Comparison of ENCODE assay signal across 8 mouse cellular contexts in genomic region chr4:130792376-130793179, GRCm38 (mm10). TPM values are rescaled to one million over a fixed set of nuclear protein-coding genes. Genes with fewer than 3 reads are reported as not detected.
DNase-seq lines count a peak whose midpoint lies in the region; ATAC-seq and TF ChIP-seq lines count a peak whose summit lies in the region.

Gene Sdc3, plus strand, starts transcription at chr4:130792537.

- peak within 1 kb of the TSS; percentile 97 for H3K4me2 ChIP-seq in forebrain, embryonic 12.5 days
- peak within 1 kb of the TSS; percentile 92 for H3K4me2 ChIP-seq in hindbrain, embryonic 14.5 days (replicated peaks)
- H3K4me2 ChIP-seq in liver, embryonic 11.5 days: peak within 1 kb of the TSS; percentile 88
- peak within 1 kb of the TSS; percentile 92 for H3K4me2 ChIP-seq in neural tube, embryonic 15.5 days

- peak within 1 kb of the TSS; percentile 87 for H3K4me3 ChIP-seq in liver, adult 2 months (ENCODE audit: insufficient read depth, low read depth, low read length)
- H3K4me3 ChIP-seq in forebrain, embryonic 12.5 days (replicated peaks): peak within 1 kb of the TSS; percentile 91
- H3K4me3 ChIP-seq in hindbrain, embryonic 14.5 days (replicated peaks; ENCODE audit: low read length): peak within 1 kb of the TSS; percentile 97
- peak within 1 kb of the TSS; percentile 65 for H3K4me3 ChIP-seq in liver, embryonic 11.5 days (ENCODE audit: low read depth, low read length)
- H3K4me3 ChIP-seq in neural tube, embryonic 15.5 days (replicated peaks): peak within 1 kb of the TSS; percentile 79

- 7% methylated on average over 98 of the region's 99 CpGs for WGBS in liver, adult 2 months
- 3% methylated on average over 70 of the region's 99 CpGs for WGBS in forebrain, embryonic 12.5 days
- WGBS in hindbrain, embryonic 14.5 days: 2% methylated on average over 69 of the region's 99 CpGs
- 3% methylated on average over 71 of the region's 99 CpGs for WGBS in liver, embryonic 11.5 days
- WGBS in neural tube, embryonic 15.5 days: under 1% methylated on average over 87 of the region's 99 CpGs

- H3K9me3 ChIP-seq in forebrain, embryonic 12.5 days: no peaks in the 10 kb centered on the region
- no peaks in the 10 kb centered on the region for H3K9me3 ChIP-seq in hindbrain, embryonic 14.5 days (ENCODE audit: control insufficient read depth, low read length)
- no peaks in the 10 kb centered on the region for H3K9me3 ChIP-seq in liver, embryonic 11.5 days (ENCODE audit: control insufficient read depth, low read length)
- no peaks in the 10 kb centered on the region for H3K9me3 ChIP-seq in neural tube, embryonic 15.5 days (replicated peaks)

- H3K27me3 ChIP-seq in liver, adult 2 months (ENCODE audit: control insufficient read depth, insufficient read depth, low read length): no peaks in the 10 kb centered on the region
- peaks cover 52% of the 10 kb centered on the region for H3K27me3 ChIP-seq in forebrain, embryonic 12.5 days
- no peaks in the 10 kb centered on the region for H3K27me3 ChIP-seq in hindbrain, embryonic 14.5 days (ENCODE audit: control insufficient read depth, insufficient read depth, low read length)
- H3K27me3 ChIP-seq in liver, embryonic 11.5 days (replicated peaks; ENCODE audit: control insufficient read depth, insufficient read depth, low read length): peaks cover 41% of the 10 kb centered on the region
- H3K27me3 ChIP-seq in neural tube, embryonic 15.5 days (replicated peaks): no peaks in the 10 kb centered on the region

- no peak for DNase-seq in liver, adult 2 months (ENCODE audit: extremely low read depth, low read depth, low spot score)
- no peak for DNase-seq in liver
- DNase-seq in adrenal gland, adult 18-20 months (ENCODE audit: low spot score in 2 of 2): peak; percentile 66 to 70
- peak; percentile 59 for DNase-seq in hindbrain, embryonic 14.5 days (ENCODE audit: low spot score)
- no peak for DNase-seq in liver, embryonic 11.5 days (ENCODE audit: low spot score)
- no peak for DNase-seq in c-Kit-positive CD71-positive TER-119-positive erythroid progenitor cells, embryonic 14.5 days (ENCODE audit: low spot score)

- H3K9ac ChIP-seq in liver, adult 2 months (ENCODE audit: low read depth, low read length): peak within 1 kb of the TSS; percentile 87
- H3K9ac ChIP-seq in forebrain, embryonic 12.5 days: peak within 1 kb of the TSS; percentile 88
- peak within 1 kb of the TSS; percentile 100 for H3K9ac ChIP-seq in hindbrain, embryonic 14.5 days
- H3K9ac ChIP-seq in liver, embryonic 11.5 days (ENCODE audit: low read depth, low read length): peak within 1 kb of the TSS; percentile 70
- H3K9ac ChIP-seq in neural tube, embryonic 15.5 days (replicated peaks): peak within 1 kb of the TSS; percentile 97

- peak; percentile 58 for ATAC-seq in forebrain, embryonic 12.5 days (ENCODE audit: low FRiP score)
- ATAC-seq in hindbrain, embryonic 14.5 days (ENCODE audit: low FRiP score): peak; percentile 54
- peak; percentile 21; the same call in 1 of the 2 replicates for ATAC-seq in liver, embryonic 11.5 days (replicated peaks; ENCODE audit: low FRiP score)
- peak; percentile 56 for ATAC-seq in neural tube, embryonic 15.5 days (ENCODE audit: low FRiP score)

- H3K4me1 ChIP-seq in liver, adult 2 months (ENCODE audit: control insufficient read depth, insufficient read depth, low read length): peaks cover 6% of the 10 kb centered on the region; the same call in 1 of the 2 replicates
- peaks cover 30% of the 10 kb centered on the region for H3K4me1 ChIP-seq in forebrain, embryonic 12.5 days
- peaks cover 32% of the 10 kb centered on the region for H3K4me1 ChIP-seq in hindbrain, embryonic 14.5 days (replicated peaks; ENCODE audit: control insufficient read depth, insufficient read depth, low read length)
- peaks cover 8% of the 10 kb centered on the region; the same call in 1 of the 2 replicates for H3K4me1 ChIP-seq in liver, embryonic 11.5 days (replicated peaks; ENCODE audit: control insufficient read depth, insufficient read depth, low read length)
- peaks cover 52% of the 10 kb centered on the region for H3K4me1 ChIP-seq in neural tube, embryonic 15.5 days

- H3K79me2 ChIP-seq in liver, adult 2 months (ENCODE audit: control insufficient read depth, insufficient read depth, low read length): peaks cover 9% of the 10 kb centered on the region; the same call in 1 of the 2 replicates

- H3K36me3 ChIP-seq in liver, adult 2 months (ENCODE audit: control insufficient read depth, insufficient read depth, low read length): no peaks in the 10 kb centered on the region
- no peaks in the 10 kb centered on the region for H3K36me3 ChIP-seq in forebrain, embryonic 12.5 days (replicated peaks)
- H3K36me3 ChIP-seq in hindbrain, embryonic 14.5 days (replicated peaks; ENCODE audit: control insufficient read depth, insufficient read depth): no peaks in the 10 kb centered on the region
- no peaks in the 10 kb centered on the region for H3K36me3 ChIP-seq in liver, embryonic 11.5 days (ENCODE audit: control insufficient read depth, insufficient read depth, low read length)
- no peaks in the 10 kb centered on the region for H3K36me3 ChIP-seq in neural tube, embryonic 15.5 days

- no peak for TF ChIP-seq POLR2A in liver, adult 2 months (IDR thresholded peaks at IDR 0.05; ENCODE audit: extremely low read depth, insufficient read depth, low read length)

- H3K27ac ChIP-seq in liver, adult 2 months (replicated peaks; ENCODE audit: insufficient read depth, low read depth, low read length): peak within 1 kb of the TSS; percentile 61; the same call in 1 of the 2 replicates
- peak within 1 kb of the TSS; percentile 80 for H3K27ac ChIP-seq in forebrain, embryonic 12.5 days
- peak within 1 kb of the TSS; percentile 89 for H3K27ac ChIP-seq in hindbrain, embryonic 14.5 days
- no peak within 1 kb of the TSS for H3K27ac ChIP-seq in liver, embryonic 11.5 days (ENCODE audit: low read depth, low read length)
- H3K27ac ChIP-seq in neural tube, embryonic 15.5 days (replicated peaks): peak within 1 kb of the TSS; percentile 84

- no peak for TF ChIP-seq CTCF in liver, adult 2 months (IDR thresholded peaks at IDR 0.05; ENCODE audit: low read depth, low read length)

RNA-seq across cellular contexts. Expression of gene Sdc3, which starts in this region (rescaled TPM):
- 11.1 and 18.1 TPM in 2 replicates for total RNA-seq in liver, adult 2 months (2014; rRNA removed)
- polyA plus RNA-seq in liver, adult 2 months (2012; rRNA removed): 23.2 and 37.1 TPM in 2 replicates
- total RNA-seq in adrenal gland, adult 18-20 months (2021): 100 to 1,000 TPM; 205 to 421 TPM
- polyA plus RNA-seq in forebrain, embryonic 12.5 days (2016; fragmentation: Nextera tagmentation; extraction: Ambion mirVana): 37.4 and 44.3 TPM in 2 replicates
- 110 and 129 TPM in 2 replicates for polyA plus RNA-seq in hindbrain, embryonic 14.5 days (2014; fragmentation: Nextera tagmentation; extraction: Ambion mirVana)
- polyA plus RNA-seq in liver, embryonic 11.5 days (2014; fragmentation: Nextera tagmentation; extraction: Ambion mirVana): 11.4 and 12.1 TPM in 2 replicates
- polyA plus RNA-seq in neural tube, embryonic 15.5 days (2015; fragmentation: Nextera tagmentation; extraction: Ambion mirVana): 117 and 130 TPM in 2 replicates

Comparison
In these comparisons a context has a peak if more than half of its experiments do, and no peak if none do; other contexts are left out.
1. RNA of gene Sdc3 (total RNA-seq): 205 to 421 TPM in adrenal gland, adult 18-20 months; 11.1 to 18.1 TPM in liver, adult 2 months; every median in the first group is over 10 times any median in the second.
2. DNase-seq: peak in adrenal gland, adult 18-20 months (2 of 2) and hindbrain, embryonic 14.5 days (single experiment); none in liver, adult 2 months (single experiment), liver (single experiment), liver, embryonic 11.5 days (single experiment) and c-Kit-positive CD71-positive TER-119-positive erythroid progenitor cells, embryonic 14.5 days (single experiment).
3. Peak in every context shown above with its lines, with median percentiles within 50 percentile points of each other: H3K4me3 ChIP-seq, H3K9ac ChIP-seq, ATAC-seq and H3K4me2 ChIP-seq.